Mouse (Mus musculus) heart, embryonic 15.5 days (tissue): ENCODE data around the gene Hspb6. TPM values are rescaled to one million over a fixed set of nuclear protein-coding genes. Genes with fewer than 3 reads are reported as not detected.

Source experiments
- ATAC-seq: fragments of 200-750 bp; cut with Nextera tagmentation; replicated peaks from 2 replicates; pipeline ENCODE4 v1.8.0; 2017; ENCODE audit warnings: low read depth, moderate TSS enrichment; ENCODE audit not compliant: insufficient number of reproducible peaks, insufficient read depth, low FRiP score
- H3K27ac ChIP-seq: fragments of 300-500 bp; sonication (generic); 2 replicates; pipeline ENCODE4 v1.5.1; 2015; ENCODE audit warnings: mild to moderate bottlenecking, inconsistent platforms
- H3K27me3 ChIP-seq: fragments of 300-500 bp; sonication (generic); 2 replicates; pipeline ENCODE4 v1.6.1; 2015; ENCODE audit warnings: inconsistent platforms
- H3K36me3 ChIP-seq: fragments of 300-500 bp; sonication (generic); 2 replicates; pipeline ENCODE4 v1.6.1; 2015; ENCODE audit warnings: mild to moderate bottlenecking, inconsistent platforms
- H3K4me1 ChIP-seq: fragments of 300-500 bp; sonication (generic); replicated peaks from 2 replicates; pipeline ENCODE4 v1.6.1; 2015; ENCODE audit warnings: inconsistent platforms
- H3K4me2 ChIP-seq: fragments of 300-500 bp; sonication (generic); 2 replicates; pipeline ENCODE4 v1.6.1; 2015; ENCODE audit warnings: inconsistent platforms, mild to moderate bottlenecking, moderate library complexity
- H3K4me3 ChIP-seq: fragments of 300-500 bp; sonication (generic); 2 replicates; pipeline ENCODE4 v1.5.1; 2015; ENCODE audit warnings: mild to moderate bottlenecking, inconsistent platforms
- H3K9ac ChIP-seq: fragments of 300-500 bp; sonication (generic); 2 replicates; pipeline ENCODE4 v1.6.1; 2015; ENCODE audit warnings: mild to moderate bottlenecking, inconsistent platforms
- H3K9me3 ChIP-seq: fragments of 300-500 bp; sonication (generic); replicated peaks from 2 replicates; pipeline ENCODE4 v1.6.1; 2016; ENCODE audit warnings: inconsistent platforms
- WGBS: fragments of 180-500 bp; shearing (Covaris S2); methylation state at CpG from one replicate; pipeline ENCODE4 v1.1.7; 2015; ENCODE audit warnings: mixed read lengths; 5-methylcytosine and 5-hydroxymethylcytosine counted together
- polyA plus RNA-seq: library from polyadenylated mRNA; unstranded; fragments of >200 nt; fragmentation: Nextera tagmentation; extraction: Ambion mirVana; gene quantifications from 2 replicates; pipeline ENCODE4 v1.2.1, GENCODE M21; 2015

Gene Hspb6
- 155 and 176 TPM in 2 replicates for polyA plus RNA-seq

GRCm38 (mm10) chr7:30552102-30553020, at the start of gene Hspb6, which contains the start of gene Proser3:
Gene Hspb6 (plus strand): TSS chr7:30552178.
Gene Proser3 (minus strand): TSS chr7:30552299.
- under 1% methylated on average over 44 of the region's 44 CpGs for WGBS
- Histone ChIP-seq H3K27ac (peak within 1 kb of the TSS; percentile 99), H3K36me3 (peaks cover 44% of the 10 kb centered on the region), H3K4me2 (peak within 1 kb of the TSS; percentile 93), H3K4me1 (peaks cover 18% of the 10 kb centered on the region), H3K27me3 (no peaks in the 10 kb centered on the region), H3K9me3 (no peaks in the 10 kb centered on the region), H3K9ac (peak within 1 kb of the TSS; percentile 78), H3K4me3 (peak within 1 kb of the TSS; percentile 80)
- peak; percentile 93 for ATAC-seq

GRCm38 (mm10) chr7:30508061-30508460, 43.9 kb upstream of the Hspb6 start:
- Histone ChIP-seq H3K27me3 (peaks cover 3% of the 10 kb centered on the region; the same call in 1 of the 2 replicates), H3K4me1 (no peaks in the 10 kb centered on the region), H3K9ac (no peak overlapping the region), H3K4me3 (no peak overlapping the region), H3K27ac (no peak overlapping the region), H3K9me3 (no peaks in the 10 kb centered on the region), H3K4me2 (no peak overlapping the region), H3K36me3 (no peaks in the 10 kb centered on the region)
- WGBS: 63% methylated on average over 4 of the region's 4 CpGs
- no peak for ATAC-seq

- 49% methylated on average over 24 of the region's 24 CpGs for WGBS
- no peak for ATAC-seq
- no peak overlapping the region for H3K27ac ChIP-seq
Observed at GRCm38 (mm10) chr7:30515003-30515760, 36.8 kb upstream of the Hspb6 start.

GRCm38 (mm10) chr7:30518325-30518724, 33.7 kb upstream of the Hspb6 start:
- ATAC-seq: no peak
- Histone ChIP-seq H3K27me3 (peaks cover 6% of the 10 kb centered on the region; the same call in 1 of the 2 replicates), H3K4me3 (no peak overlapping the region), H3K4me1 (no peaks in the 10 kb centered on the region), H3K9ac (no peak overlapping the region), H3K9me3 (no peaks in the 10 kb centered on the region), H3K4me2 (no peak overlapping the region), H3K36me3 (peaks cover 4% of the 10 kb centered on the region; the same call in 1 of the 2 replicates), H3K27ac (no peak overlapping the region)
- WGBS: 34% methylated on average over 8 of the region's 8 CpGs

More at GRCm38 (mm10) chr7:30515003-30515760, 36.8 kb upstream of the Hspb6 start:
- H3K4me3 ChIP-seq: no peak overlapping the region
- H3K9me3 ChIP-seq: no peaks in the 10 kb centered on the region
- H3K27me3 ChIP-seq: peaks cover 6% of the 10 kb centered on the region; the same call in 1 of the 2 replicates
- H3K36me3 ChIP-seq: no peaks in the 10 kb centered on the region
- H3K9ac ChIP-seq: no peak overlapping the region
- H3K4me2 ChIP-seq: no peak overlapping the region
- no peaks in the 10 kb centered on the region for H3K4me1 ChIP-seq

- Histone ChIP-seq H3K9ac (no peak overlapping the region), H3K4me2 (no peak overlapping the region), H3K9me3 (no peaks in the 10 kb centered on the region), H3K36me3 (peaks cover 12% of the 10 kb centered on the region; the same call in 1 of the 2 replicates), H3K27ac (no peak overlapping the region), H3K27me3 (peaks cover 4% of the 10 kb centered on the region; the same call in 1 of the 2 replicates), H3K4me3 (no peak overlapping the region), H3K4me1 (no peaks in the 10 kb centered on the region)
- no peak for ATAC-seq
- WGBS: 77% methylated on average over 4 of the region's 4 CpGs
Observed at GRCm38 (mm10) chr7:30520396-30520795, 31.6 kb upstream of the Hspb6 start.

GRCm38 (mm10) chr7:30520856-30521255, 31.1 kb upstream of the Hspb6 start:
- ATAC-seq: no peak
- no peaks in the 10 kb centered on the region for H3K27me3 ChIP-seq

GRCm38 (mm10) chr7:30522871-30523270, 29.1 kb upstream of the Hspb6 start:
- Histone ChIP-seq H3K27ac (no peak overlapping the region), H3K9me3 (no peaks in the 10 kb centered on the region), H3K27me3 (no peaks in the 10 kb centered on the region), H3K36me3 (peaks cover 22% of the 10 kb centered on the region), H3K9ac (no peak overlapping the region), H3K4me2 (no peak overlapping the region), H3K4me1 (peaks cover 2% of the 10 kb centered on the region; the same call in 1 of the 2 replicates), H3K4me3 (no peak overlapping the region)
- 85% methylated on average over 10 of the region's 10 CpGs for WGBS
- no peak for ATAC-seq

More at GRCm38 (mm10) chr7:30520856-30521255, 31.1 kb upstream of the Hspb6 start:
- H3K4me2 ChIP-seq: no peak overlapping the region
- WGBS: 75% methylated on average over 5 of the region's 5 CpGs
- H3K27ac ChIP-seq: no peak overlapping the region
- no peak overlapping the region for H3K9ac ChIP-seq
- no peaks in the 10 kb centered on the region for H3K9me3 ChIP-seq
- no peak overlapping the region for H3K4me3 ChIP-seq
- H3K36me3 ChIP-seq: peaks cover 12% of the 10 kb centered on the region; the same call in 1 of the 2 replicates
- H3K4me1 ChIP-seq: no peaks in the 10 kb centered on the region

GRCm38 (mm10) chr7:30524487-30524886, 27.5 kb upstream of the Hspb6 start:
- Histone ChIP-seq H3K27me3 (no peaks in the 10 kb centered on the region), H3K9ac (no peak overlapping the region), H3K27ac (no peak overlapping the region), H3K4me2 (no peak overlapping the region), H3K9me3 (no peaks in the 10 kb centered on the region), H3K4me1 (peaks cover 2% of the 10 kb centered on the region; the same call in 1 of the 2 replicates), H3K36me3 (peaks cover 38% of the 10 kb centered on the region), H3K4me3 (no peak overlapping the region)
- no peak for ATAC-seq
- 78% methylated on average over 6 of the region's 6 CpGs for WGBS

GRCm38 (mm10) chr7:30525954-30526353, 26.0 kb upstream of the Hspb6 start:
- Histone ChIP-seq H3K9me3 (no peaks in the 10 kb centered on the region), H3K4me3 (no peak overlapping the region), H3K27me3 (no peaks in the 10 kb centered on the region), H3K4me1 (peaks cover 2% of the 10 kb centered on the region; the same call in 1 of the 2 replicates), H3K4me2 (no peak overlapping the region; the same call in 1 of the 2 replicates), H3K27ac (no peak overlapping the region), H3K36me3 (peaks cover 51% of the 10 kb centered on the region), H3K9ac (no peak overlapping the region)
- ATAC-seq: no peak
- 44% methylated on average over 10 of the region's 10 CpGs for WGBS

- Histone ChIP-seq H3K9me3 (no peaks in the 10 kb centered on the region), H3K4me3 (no peak overlapping the region), H3K4me2 (no peak overlapping the region; the same call in 1 of the 2 replicates), H3K36me3 (peaks cover 55% of the 10 kb centered on the region), H3K27ac (no peak overlapping the region), H3K4me1 (peaks cover 2% of the 10 kb centered on the region; the same call in 1 of the 2 replicates), H3K9ac (no peak overlapping the region), H3K27me3 (no peaks in the 10 kb centered on the region)
- ATAC-seq: no peak
- WGBS: 36% methylated on average over 17 of the region's 17 CpGs
Observed at GRCm38 (mm10) chr7:30526399-30526798, 25.6 kb upstream of the Hspb6 start.

GRCm38 (mm10) chr7:30526981-30527380, 25.0 kb upstream of the Hspb6 start:
- 82% methylated on average over 14 of the region's 14 CpGs for WGBS
- no peak for ATAC-seq
- Histone ChIP-seq H3K4me2 (no peak overlapping the region), H3K27me3 (no peaks in the 10 kb centered on the region), H3K9ac (no peak overlapping the region), H3K4me1 (peaks cover 8% of the 10 kb centered on the region), H3K36me3 (peaks cover 60% of the 10 kb centered on the region), H3K9me3 (no peaks in the 10 kb centered on the region), H3K27ac (no peak overlapping the region), H3K4me3 (no peak overlapping the region)
